Mouse (Mus musculus): ENCODE results near the gene Rtn2.

The Rtn2 gene

DNA sequence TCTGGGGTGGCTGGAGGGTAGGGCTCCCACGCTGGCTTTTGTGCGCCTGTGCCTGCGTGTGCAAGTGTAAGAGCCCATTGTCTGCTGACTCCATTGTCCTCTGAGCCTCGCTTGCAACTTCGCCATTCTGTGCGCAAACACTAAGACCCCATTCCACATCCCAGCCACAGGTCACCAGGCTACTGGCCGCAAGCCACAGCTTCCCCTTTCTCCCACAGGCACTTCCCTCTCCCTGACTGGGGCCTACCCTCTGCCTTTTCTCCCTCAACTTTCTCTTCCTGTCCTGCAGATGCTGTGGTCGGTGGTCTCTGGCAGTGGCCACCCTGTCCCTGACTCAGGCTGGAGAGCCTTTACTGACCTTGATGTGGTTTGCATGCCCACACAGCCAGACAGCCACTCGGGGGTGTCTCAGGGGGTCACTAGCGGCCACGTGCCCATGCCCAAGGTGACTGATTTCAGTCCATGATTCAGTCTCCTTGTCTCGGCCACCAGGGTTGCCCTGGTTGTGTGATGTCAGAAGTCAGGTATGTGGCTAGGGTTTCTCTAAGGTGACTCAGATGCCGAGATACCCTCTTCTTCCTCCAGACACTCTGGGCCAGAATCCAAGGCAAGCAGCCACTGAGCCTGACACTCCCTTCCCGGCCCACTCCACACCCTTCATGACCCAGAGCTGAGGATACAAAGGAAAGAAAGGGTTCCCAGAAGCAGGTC, 34.2 kb downstream of the Rtn2 start:
- no peak for DNase-seq (ENCODE audit: low read depth, low spot score)

DNA sequence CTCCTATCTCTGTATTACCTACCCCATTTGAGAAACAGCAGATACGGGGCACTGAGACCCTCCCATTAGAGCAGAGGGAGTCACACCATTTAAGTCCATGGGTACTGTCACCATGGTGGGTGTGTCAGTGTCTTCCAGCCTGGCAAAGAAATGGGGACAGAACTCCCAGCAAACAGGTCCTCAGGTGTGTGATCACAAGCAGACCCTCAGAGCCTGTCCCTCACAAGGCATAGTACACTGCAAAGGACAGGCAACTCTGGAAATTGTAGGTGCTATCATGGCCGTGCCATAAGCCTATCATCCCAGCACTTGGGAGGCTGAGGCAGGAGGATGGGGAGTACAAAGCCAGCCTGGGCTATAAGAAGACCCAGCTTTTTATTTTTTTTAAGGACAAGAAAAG, 35.8 kb downstream of the Rtn2 start:
- no peak for DNase-seq (ENCODE audit: low read depth, low spot score)

DNA sequence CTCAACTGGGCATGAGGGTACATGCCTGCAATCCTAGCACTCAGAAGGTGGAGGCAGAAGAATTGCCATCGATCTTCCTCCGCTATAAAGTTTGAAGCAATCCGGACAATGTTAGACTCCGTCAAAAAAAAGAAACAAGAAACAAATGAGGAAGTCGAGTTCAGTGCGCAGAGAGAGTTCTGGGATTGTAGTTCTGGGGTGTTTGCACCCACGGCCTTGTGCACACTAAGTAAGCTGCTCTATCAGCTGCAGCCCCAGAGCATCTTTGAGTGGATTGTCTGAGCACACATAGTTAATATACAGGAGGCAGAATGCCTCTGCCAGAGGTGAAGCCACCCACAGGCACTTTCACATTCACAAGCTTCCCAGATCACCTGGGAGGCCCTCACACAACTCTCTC, 36.3 kb downstream of the Rtn2 start:
- peak; percentile 45 for DNase-seq (ENCODE audit: low read depth, low spot score)

DNA sequence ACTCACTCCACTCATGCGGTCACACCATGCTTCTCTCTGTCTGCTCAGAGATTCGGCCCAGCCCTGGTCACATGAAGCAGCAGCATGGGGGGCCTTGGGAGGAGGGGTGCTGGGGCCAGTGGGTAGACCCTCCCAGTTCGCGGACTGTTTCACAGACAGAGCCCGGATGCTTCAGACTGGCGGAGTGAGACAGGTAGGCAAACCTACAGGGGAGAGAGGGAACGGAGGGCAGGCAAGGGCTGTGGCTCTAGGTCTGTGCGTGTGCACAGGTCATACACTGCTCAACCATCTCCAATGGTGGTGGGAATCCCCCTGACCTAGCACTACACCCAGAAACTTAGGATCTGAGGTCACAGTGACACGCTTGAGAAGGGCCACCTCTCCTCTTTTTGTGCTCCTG, 37.0 kb downstream of the Rtn2 start:
- DNase-seq (ENCODE audit: low read depth, low spot score), result no peak

DNA sequence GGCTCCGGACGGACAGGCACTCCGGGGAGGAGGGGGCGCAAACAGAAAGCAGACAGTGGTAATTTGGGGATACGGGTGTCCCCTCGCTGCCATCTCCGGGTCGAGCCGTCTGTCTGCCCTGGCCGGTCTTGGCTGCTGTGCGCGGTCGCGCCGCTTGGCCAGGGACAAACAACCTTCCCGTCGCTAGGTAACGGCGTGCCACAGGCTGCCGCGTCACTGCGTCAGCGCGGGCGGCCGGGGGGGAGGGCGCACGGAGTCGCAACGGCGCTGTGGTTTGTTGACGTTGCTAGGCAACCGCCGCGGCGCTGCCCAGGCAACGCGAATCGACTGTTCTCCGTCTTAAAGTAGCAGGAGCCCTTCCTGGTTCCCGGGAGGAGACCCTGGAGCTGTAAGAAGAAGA, 37.5 kb downstream of the Rtn2 start:
- DNase-seq (ENCODE audit: low read depth, low spot score), result peak; percentile 95

DNA sequence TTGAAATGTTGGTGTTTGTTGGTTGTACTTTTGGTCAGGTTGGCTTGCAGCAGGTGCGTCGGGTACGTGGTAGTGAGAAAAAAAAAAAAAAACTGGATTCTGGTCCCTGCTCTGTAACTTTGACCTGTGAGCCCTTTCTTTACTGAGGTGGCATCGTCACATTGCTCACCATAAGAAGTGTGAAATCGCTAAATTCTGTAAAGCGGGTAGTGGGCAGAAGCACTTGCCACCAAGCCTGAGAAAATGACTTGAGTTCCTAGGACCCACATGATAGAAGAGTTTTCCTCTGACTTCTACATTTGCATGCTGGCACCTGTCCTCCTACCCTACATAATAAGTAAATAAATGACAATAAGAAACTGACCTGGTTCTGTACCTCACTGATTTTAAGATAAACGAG, 38.2 kb downstream of the Rtn2 start:
- no peak for DNase-seq (ENCODE audit: low read depth, low spot score)

DNA sequence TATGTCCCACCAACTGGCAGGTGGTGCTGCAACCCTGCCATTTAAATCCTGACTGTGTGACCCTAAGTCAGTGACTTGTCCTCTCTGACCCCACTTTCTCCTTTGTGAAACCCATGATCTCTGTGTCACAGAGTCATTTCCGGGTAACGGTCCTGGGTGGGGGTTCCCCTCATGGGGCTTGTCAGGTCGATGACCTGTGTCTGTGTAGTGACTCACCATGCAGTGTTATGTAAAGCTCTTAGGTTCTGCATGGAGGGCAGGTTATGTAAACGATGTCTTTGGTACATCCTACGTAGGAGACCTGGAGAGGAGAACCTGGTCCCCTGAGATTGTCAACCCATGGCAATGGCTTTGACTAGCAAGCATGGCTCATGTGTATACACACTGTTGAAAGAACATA, 39.0 kb downstream of the Rtn2 start:
- DNase-seq (ENCODE audit: low read depth, low spot score), result peak; percentile 68

DNA sequence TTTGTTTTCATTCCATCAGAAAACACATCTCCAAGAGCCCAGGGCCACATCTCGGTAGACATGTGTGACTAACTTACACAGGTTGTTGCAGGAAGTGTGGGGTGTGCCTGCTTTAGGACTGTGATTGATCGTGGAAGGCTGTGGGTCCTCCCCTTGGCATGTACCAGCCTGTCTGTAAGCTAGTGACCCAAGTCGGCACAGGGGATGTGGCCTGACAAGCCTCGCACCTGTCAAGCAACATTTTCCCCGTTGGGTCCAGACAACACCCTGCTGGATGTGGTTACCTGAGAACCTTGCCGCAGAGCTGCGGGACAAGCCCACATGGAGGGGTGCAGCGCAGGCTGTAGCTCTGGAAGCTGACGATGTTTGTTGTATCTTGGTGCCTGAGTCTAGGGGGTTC, 40.1 kb downstream of the Rtn2 start:
- no peak for DNase-seq (ENCODE audit: low read depth, low spot score)

DNA sequence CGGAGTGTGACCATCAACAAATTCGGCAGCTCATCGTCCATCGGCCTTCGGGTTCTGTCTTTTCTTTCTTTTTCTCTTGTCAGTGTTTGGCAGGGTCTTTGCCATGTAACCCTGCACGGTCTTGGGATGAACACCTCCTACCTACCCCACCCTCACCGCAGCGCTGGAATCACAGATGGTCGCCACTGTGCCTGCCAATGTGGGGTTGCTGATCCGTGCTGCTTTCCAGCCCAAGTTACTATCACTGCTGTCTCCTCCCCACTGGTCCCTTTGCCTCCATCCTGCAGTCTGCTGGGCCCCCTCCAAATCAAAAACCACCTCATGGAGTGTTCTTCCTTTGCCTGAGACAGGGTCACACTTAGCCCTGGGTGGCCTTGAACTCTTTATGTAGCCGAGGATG, 41.8 kb downstream of the Rtn2 start:
- no peak for DNase-seq (ENCODE audit: low read depth, low spot score)

DNA sequence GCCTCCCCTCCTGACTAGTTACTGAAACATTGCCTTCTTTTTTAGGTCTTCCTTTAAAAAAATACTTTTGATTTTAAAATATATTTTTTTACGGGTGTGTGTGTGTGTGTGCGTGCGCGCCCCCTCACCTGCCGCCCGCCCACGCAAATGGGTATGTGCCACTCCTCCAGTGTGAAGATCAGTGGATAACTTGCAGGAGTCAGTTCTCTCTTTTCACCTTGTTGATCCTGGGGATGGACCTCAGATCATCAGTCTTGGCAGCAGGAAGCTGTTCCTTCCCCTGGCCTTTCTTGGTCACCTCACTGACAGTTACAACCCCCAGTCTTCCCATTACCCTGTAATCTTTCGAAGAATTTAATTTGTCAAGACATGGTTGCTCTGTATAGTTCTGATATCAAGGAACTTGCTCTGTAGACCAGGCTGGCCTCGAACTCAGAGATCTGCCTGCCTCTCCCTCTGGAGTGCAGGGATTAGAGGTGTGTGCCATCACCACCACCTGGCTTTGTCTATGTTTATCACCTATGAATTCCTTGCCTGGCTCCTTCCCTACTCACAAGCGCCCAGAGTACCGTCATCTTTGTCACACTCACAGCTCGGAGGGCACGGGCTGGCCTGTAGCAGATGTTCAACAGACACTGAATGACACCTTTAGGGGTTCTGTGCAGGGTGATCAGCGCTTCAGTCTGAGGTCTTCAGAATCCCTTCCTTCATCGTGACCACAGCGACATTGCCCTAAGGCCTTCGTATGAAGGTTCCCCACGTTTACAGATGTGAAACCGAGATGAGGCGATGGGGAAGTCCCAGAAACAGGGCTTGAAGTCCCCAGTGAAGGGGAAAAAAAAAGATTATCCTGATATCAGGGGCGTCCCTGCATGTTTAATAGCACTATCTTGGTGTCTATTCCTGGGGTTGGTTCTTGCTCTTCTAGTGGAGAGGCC, 43.1 kb downstream of the Rtn2 start:
- DNase-seq (ENCODE audit: low read depth, low spot score), result peak; percentile 87

DNA sequence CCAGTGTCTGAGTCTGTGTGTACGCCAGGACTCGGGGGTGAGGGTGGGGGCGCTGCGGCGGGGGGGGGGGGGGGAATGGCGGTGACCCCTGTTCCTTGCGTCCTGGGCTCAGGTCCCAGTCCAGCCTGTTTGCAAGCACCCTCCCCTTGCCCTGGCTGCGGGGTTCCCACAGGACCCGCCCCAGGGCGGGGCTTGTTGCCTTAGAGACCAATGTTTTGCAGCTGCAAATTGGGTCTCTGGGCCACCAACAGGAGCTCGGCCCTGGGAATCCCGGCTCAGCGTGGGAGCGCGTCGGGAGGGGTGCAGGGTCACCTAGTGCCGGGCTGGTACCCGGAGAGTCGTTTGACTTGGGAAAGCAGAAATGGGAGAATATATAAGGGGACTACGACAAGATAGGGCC, 43.9 kb downstream of the Rtn2 start:
- DNase-seq (ENCODE audit: low read depth, low spot score), result peak; percentile 85

DNA sequence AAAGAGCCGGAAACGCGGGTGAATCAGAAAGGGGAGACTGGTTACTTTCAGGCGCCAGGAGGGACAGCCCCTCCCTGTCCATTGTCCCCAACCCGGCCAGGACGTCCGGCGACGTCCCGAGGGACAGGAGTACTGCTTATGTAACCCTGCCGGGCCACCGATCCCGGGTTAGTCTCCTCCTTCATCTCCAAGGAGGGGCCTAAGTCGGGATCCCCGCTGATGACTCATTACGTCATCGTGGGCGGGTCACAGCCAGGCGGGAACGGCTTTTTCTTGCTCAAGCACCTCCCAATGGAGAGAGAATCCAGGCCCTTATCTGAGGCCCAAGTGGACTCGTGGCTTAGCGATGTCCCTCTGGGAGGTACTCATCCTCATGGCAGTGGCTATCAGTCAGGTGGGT, 44.7 kb downstream of the Rtn2 start:
- no peak for DNase-seq (ENCODE audit: low read depth, low spot score)

DNA sequence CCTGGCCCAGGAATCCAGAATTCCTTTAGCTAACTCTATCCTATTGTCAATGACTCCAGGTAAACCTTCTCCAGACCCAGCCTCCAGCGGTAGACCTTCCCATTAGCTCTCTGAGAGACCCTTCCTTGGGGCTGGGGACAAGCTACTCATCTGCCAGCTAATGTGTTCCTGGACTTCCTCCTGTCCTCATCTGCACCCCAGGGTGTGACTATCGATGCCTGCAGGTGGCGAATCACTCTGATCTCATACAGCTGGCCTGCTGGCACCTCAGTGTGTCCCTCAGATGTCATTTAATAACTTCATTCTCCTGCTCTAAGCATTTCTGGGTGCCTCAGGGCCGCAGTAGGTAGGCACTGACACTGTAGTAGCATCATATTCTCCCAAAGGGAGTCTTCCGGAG, 45.4 kb downstream of the Rtn2 start:
- DNase-seq (ENCODE audit: low read depth, low spot score), result no peak

DNA sequence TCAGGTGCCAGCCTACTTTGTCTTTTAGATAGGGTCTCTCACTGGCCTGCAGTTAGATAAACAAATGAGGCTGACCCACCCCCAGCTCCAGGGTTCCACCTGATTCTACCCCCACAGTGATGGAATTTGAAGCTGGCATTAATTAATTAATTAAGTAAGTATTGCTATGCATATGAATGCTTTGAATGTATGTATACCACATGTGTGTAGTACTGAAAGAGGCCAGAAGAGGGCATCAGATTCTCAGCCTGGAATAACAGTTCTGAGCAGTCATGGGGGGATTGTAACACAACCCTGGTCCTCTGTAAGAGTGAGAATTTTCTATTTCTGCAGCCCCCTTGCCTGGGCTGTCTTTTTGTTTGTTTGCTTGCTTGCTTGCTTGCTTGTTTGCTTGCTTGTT, 46.0 kb downstream of the Rtn2 start:
- DNase-seq (ENCODE audit: low read depth, low spot score), result peak; percentile 47

DNA sequence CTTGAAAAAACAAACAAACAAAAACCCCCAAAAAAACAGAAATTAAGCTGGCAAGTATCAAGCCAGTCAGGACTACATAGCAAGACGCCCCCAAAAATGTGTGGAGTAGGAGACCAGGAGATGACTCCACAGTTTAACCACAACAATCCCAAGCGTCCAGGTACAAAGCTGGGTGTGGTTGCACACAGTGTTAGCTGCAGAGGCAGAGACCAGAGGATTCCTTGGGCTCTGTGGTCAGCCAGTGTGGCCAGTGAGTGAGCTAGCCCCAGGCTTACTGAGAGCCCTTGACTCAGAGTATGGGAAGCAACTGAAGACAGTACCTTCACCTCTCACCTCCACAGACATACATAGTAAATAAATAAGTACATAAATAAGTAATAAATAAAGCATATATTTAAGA, 49.5 kb downstream of the Rtn2 start:
- DNase-seq (ENCODE audit: low read depth, low spot score), result no peak

DNA sequence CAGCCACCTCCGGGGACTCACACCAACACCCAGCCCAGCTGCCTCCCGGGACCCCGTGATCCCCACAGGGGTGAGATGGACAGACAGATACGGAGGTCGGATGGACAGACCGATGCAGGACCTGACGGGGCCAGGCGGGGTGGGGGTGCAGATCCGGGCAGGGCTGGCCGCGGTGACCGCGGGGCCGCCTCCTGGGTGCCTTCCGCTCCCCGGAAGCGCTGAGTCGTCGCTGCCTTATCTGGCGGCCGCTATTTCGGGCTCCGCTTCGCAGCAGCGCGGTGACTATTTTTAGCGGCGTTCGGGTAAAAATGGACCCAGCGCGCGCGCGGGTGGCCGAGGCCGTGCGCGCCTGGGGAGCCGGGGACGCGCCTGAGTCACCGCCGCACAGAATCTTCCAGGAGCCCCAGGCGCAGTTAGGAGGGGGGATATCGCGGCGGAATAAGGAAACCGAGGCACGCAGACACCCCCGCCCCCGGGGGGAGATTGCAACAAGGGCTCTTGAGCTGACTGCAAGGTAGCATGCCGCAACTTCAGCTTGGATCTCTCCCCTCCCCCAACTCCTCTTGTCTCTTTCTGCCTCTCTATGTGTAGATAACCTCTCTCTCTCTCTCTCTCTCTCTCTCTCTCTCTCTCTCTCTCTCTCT, 50.4 kb downstream of the Rtn2 start:
- DNase-seq (ENCODE audit: low read depth, low spot score), result peak; percentile 93

DNA sequence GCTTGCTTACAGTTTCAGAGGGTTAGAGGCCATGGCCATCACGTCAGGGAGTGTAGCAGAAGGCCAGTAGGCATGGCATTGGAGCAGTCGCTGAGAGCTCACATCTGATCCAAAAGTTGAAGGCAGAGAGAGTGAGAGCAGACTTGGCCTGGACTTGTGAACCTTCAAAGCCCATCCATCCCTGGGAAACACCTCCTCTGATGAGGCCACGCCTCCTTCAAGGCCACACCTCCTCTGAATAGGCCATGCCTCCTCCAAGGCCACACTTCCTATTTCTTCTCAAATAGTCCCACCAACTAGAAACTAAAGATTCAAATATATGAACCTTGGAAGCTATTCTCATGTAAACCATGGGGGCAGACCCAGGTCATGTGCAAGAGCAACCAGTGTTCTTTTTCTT, 53.2 kb downstream of the Rtn2 start:
- peak; percentile 92 for DNase-seq (ENCODE audit: low read depth, low spot score)

DNA sequence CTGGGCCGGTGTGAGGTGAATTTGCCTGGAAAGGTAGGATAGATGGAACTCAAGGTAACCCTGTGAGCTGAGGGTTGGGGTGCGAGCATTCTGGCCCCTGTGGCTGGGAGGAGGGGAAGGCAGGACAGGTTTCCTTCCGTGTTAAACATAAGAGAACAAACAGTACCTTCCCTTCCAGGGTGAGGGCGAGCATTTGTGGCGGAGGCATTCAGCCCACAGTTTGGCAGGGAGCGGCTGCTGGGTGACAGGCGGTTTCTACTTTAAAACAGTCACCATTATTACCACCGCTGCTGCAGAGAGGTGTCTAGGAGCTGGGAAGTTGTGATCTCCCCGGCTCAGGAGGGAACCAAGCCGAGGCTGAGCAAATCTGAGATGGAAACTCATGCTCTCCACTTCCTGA, 54.7 kb downstream of the Rtn2 start:
- no peak for DNase-seq (ENCODE audit: low read depth, low spot score)

DNA sequence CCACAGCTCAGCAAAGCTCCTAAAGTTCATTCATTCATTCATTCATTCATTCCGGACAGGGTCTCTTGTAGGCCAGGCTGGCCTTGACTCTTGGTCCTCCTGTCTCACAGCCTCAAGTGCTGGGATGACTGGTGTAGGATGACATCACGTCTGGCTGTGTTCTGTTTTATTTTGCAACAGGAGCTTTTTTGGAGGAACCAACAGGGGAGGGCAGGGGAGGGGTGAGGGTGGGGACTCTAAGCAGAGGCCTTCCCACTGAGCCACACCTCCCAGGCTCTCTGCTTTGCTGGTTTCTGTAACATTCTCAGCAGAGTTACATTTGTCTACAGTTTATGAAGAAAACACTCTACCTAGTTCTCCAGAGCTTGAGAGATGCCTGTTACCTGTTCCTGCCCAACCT, 55.6 kb downstream of the Rtn2 start:
- DNase-seq (ENCODE audit: low read depth, low spot score), result no peak

DNA sequence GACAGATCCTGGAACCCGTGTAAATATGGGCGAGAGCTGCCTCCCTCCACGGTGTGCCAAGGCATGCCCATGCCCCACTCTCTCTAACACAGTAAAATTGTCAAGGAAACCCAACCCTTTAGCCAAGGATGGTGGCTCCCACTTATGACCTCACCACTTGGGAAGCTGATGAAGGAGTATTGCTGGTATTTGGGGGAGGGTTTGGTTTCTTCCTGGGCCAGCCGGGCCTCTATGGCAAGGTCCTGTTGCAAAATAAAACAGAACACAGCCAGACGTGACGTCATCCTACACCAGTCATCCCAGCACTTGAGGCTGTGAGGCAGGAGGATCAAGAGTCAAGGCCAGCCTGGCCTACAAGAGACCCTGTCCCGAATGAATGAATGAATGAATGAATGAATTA, 56.2 kb downstream of the Rtn2 start:
- no peak for DNase-seq (ENCODE audit: low read depth, low spot score)

DNA sequence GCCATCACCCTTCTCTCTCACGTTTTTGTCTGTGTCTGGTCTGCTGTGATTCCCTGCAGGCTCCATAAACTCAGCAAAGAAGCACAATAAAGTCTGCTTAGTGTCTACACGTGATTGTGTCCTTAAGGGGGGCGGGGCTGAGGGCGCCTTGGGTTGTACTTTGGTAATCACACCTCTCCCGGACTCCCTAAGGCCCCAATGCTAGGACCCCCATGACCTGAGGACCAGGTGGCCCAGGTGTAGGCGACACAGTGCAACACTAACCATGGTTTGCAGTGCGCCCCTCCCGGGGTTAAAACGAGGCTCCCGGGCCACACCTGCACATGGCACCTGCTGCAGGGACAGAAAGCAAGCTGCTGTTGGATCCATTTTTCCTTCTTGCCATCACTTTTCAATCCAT, 58.8 kb downstream of the Rtn2 start:
- no peak for DNase-seq (ENCODE audit: low read depth, low spot score)

DNA sequence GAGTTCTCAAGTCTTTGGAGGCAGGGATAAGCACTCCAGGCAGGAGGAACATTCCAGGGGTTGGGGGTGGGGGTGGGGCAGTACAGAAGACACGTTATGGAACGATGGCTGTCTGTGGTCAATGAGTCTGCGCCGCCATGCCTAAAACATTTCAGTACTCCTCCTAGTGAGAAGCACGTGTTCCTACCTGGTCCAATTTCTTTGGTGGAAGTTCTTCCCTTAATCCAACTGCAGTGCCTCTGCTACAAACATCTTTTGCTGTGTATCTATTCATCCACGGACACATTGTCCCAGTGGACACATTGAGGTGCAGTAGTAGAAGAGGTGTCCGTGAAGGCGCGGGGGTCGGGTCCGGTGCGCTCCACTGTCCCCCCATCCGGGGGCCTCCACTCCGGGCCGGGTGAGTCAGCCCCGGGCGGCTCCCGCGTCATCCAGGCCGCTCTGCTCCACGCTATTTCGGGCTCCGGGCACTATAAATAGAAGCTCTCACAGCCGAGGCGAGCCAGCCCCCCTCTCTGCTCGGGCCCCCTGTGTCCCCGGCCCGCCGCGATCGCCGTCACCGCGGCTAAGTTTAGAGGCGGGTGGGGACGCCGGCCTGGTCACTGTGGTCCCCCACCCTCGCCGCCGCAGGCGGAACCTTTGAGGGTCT, 59.5 kb downstream of the Rtn2 start:
- DNase-seq (ENCODE audit: low read depth, low spot score), result no peak

All from A20 (cell line).